Mouse (Mus musculus) neural tube, embryonic 14.5 days (tissue): ENCODE data around the gene Lrrc63. TPM values are rescaled to one million over a fixed set of nuclear protein-coding genes. Genes with fewer than 3 reads are reported as not detected.

Experiments used
- ATAC-seq: fragments of 200-750 bp; cut with Nextera tagmentation; 2 replicates; pipeline ENCODE4 v1.8.0; 2017; ENCODE audit warnings: low read depth, mild to moderate bottlenecking, moderate TSS enrichment, moderate library complexity
- H3K27ac ChIP-seq: fragments of 300-500 bp; sonication (generic); 2 replicates; pipeline ENCODE4 v1.5.1; 2014; ENCODE audit warnings: low read depth, mild to moderate bottlenecking, control low read depth, low read length, moderate library complexity, mixed read lengths
- H3K27me3 ChIP-seq: fragments of 300-500 bp; sonication (generic); 2 replicates; pipeline ENCODE4 v1.6.1; 2014; ENCODE audit warnings: low read length; ENCODE audit not compliant: control insufficient read depth, insufficient read depth
- H3K36me3 ChIP-seq: fragments of 300-500 bp; sonication (generic); 2 replicates; pipeline ENCODE4 v1.6.1; 2014; ENCODE audit warnings: low read length, mixed read lengths; ENCODE audit not compliant: control insufficient read depth, insufficient read depth
- H3K4me1 ChIP-seq: fragments of 300-500 bp; sonication (generic); 2 replicates; pipeline ENCODE4 v1.6.1; 2014; ENCODE audit warnings: low read length; ENCODE audit not compliant: control insufficient read depth, insufficient read depth
- H3K4me2 ChIP-seq: fragments of 300-500 bp; sonication (generic); 2 replicates; pipeline ENCODE4 v1.6.1; 2014; ENCODE audit warnings: mild to moderate bottlenecking, low read depth, low read length, control low read depth
- H3K4me3 ChIP-seq: fragments of 300-500 bp; sonication (generic); 2 replicates; pipeline ENCODE4 v1.5.1; 2014; ENCODE audit warnings: low read depth, low read length, control low read depth, mixed read lengths
- H3K9ac ChIP-seq: fragments of 300-500 bp; sonication (generic); replicated peaks from 2 replicates; pipeline ENCODE4 v1.6.1; 2014; ENCODE audit warnings: low read depth, mild to moderate bottlenecking, control low read depth, low read length, mixed read lengths
- H3K9me3 ChIP-seq: fragments of 300-500 bp; sonication (generic); 2 replicates; pipeline ENCODE4 v1.6.1; 2016; ENCODE audit warnings: low read length; ENCODE audit not compliant: control insufficient read depth
- WGBS: fragments of 180-500 bp; shearing (Covaris S2); extraction: QIAGEN DNeasy Blood & Tissue Kit; methylation state at CpG from one replicate; pipeline ENCODE4 v1.1.7; 2014; 5-methylcytosine and 5-hydroxymethylcytosine counted together
- polyA plus RNA-seq: library from polyadenylated mRNA; unstranded; fragments of >200 nt; fragmentation: Nextera tagmentation; extraction: Ambion mirVana; gene quantifications from 2 replicates; pipeline ENCODE4 v1.2.1, GENCODE M21; 2014

The Lrrc63 gene
- polyA plus RNA-seq, 1 experiment from 2014 or later, result not detected

- WGBS, result 84% methylated on average over 9 of the region's 9 CpGs
Measured at GRCm38 (mm10) chr14:75056861-75057431, 73.7 kb downstream of the Lrrc63 start.

GRCm38 (mm10) chr14:75054455-75055343 lies 76.0 kb downstream of the Lrrc63 start:
- no peak overlapping the region for H3K4me3 ChIP-seq
- WGBS, result 80% methylated on average over 14 of the region's 14 CpGs

More at GRCm38 (mm10) chr14:75056861-75057431, 73.7 kb downstream of the Lrrc63 start:
- Histone ChIP-seq H3K9ac (no peak overlapping the region), H3K9me3 (no peaks in the 10 kb centered on the region), H3K4me2 (no peak overlapping the region), H3K4me1 (no peaks in the 10 kb centered on the region), H3K36me3 (no peaks in the 10 kb centered on the region), H3K27ac (no peak overlapping the region), H3K27me3 (no peaks in the 10 kb centered on the region), H3K4me3 (no peak overlapping the region)
- ATAC-seq, result no peak

GRCm38 (mm10) chr14:75052451-75052850 lies 78.2 kb downstream of the Lrrc63 start:
- H3K36me3 ChIP-seq, result no peaks in the 10 kb centered on the region

More at GRCm38 (mm10) chr14:75054455-75055343, 76.0 kb downstream of the Lrrc63 start:
- no peak overlapping the region for H3K4me2 ChIP-seq
- no peaks in the 10 kb centered on the region for H3K9me3 ChIP-seq
- no peaks in the 10 kb centered on the region for H3K36me3 ChIP-seq
- H3K9ac ChIP-seq, result no peak overlapping the region
- H3K4me1 ChIP-seq, result no peaks in the 10 kb centered on the region
- H3K27me3 ChIP-seq, result no peaks in the 10 kb centered on the region
- ATAC-seq, result no peak
- no peak overlapping the region for H3K27ac ChIP-seq

GRCm38 (mm10) chr14:75045184-75045583 lies 85.5 kb downstream of the Lrrc63 start:
- WGBS, result 82% methylated on average over 7 of the region's 7 CpGs
- no peaks in the 10 kb centered on the region for H3K36me3 ChIP-seq
- no peak overlapping the region for H3K9ac ChIP-seq
- no peak for ATAC-seq
- H3K27ac ChIP-seq, result no peak overlapping the region
- no peaks in the 10 kb centered on the region for H3K4me1 ChIP-seq
- no peaks in the 10 kb centered on the region for H3K27me3 ChIP-seq
- no peak overlapping the region for H3K4me3 ChIP-seq
- H3K4me2 ChIP-seq, result no peak overlapping the region
- H3K9me3 ChIP-seq, result no peaks in the 10 kb centered on the region

More at GRCm38 (mm10) chr14:75052451-75052850, 78.2 kb downstream of the Lrrc63 start:
- Histone ChIP-seq H3K9ac (no peak overlapping the region), H3K4me2 (no peak overlapping the region), H3K4me1 (no peaks in the 10 kb centered on the region), H3K27me3 (no peaks in the 10 kb centered on the region), H3K27ac (no peak overlapping the region), H3K9me3 (no peaks in the 10 kb centered on the region), H3K4me3 (no peak overlapping the region)
- ATAC-seq, result no peak
- WGBS, result 65% methylated on average over 8 of the region's 8 CpGs

DNA sequence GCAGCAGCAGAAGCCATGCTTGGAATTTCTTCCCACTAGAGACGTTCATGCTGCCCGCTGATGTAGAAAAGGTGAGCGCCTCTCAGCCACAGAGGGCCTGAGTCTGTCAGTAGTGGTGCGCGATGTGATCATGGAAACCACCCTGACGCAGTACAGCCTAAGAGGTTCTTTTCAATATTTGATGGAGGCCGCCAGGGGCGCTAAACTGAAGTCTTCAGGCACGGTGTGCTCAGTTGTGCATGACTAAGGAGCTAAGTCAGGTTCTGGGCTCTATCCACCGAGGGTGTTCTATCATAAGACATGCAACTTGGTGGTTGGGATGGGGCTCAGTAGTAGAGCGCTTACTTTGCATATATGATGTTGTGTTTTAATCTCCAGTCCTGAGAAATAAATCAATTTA lies 95.2 kb downstream of the Lrrc63 start:
- Histone ChIP-seq H3K36me3 (no peaks in the 10 kb centered on the region), H3K4me1 (no peaks in the 10 kb centered on the region), H3K4me2 (no peak overlapping the region), H3K27ac (no peak overlapping the region), H3K9me3 (no peaks in the 10 kb centered on the region), H3K9ac (no peak overlapping the region), H3K27me3 (no peaks in the 10 kb centered on the region), H3K4me3 (no peak overlapping the region)
- 65% methylated on average over 11 of the region's 11 CpGs for WGBS
- 0 out of 2 replicates have a peak, but pooled peaks have one; percentile 51 for ATAC-seq

Other genes starting within 250 kb of the Lrrc63 start
- 14.8 and 21.7 TPM in 2 replicates for gene Lrch1, start 183.0 kb downstream of the Lrrc63 start, polyA plus RNA-seq
- 0.15 and 0.54 TPM in 2 replicates for gene Rubcnl, start 114.9 kb downstream of the Lrrc63 start, polyA plus RNA-seq
- gene Lcp1, start 220 bp upstream of the Lrrc63 start, polyA plus RNA-seq, result 8.3 and 18.9 TPM in 2 replicates
- gene Cpb2, start 111.4 kb upstream of the Lrrc63 start, polyA plus RNA-seq, result 0.25 TPM in 1 of 2 replicates, not detected in the other
- gene Zc3h13, start 153.5 kb upstream of the Lrrc63 start, polyA plus RNA-seq, result 39.4 and 41.3 TPM in 2 replicates